Mouse (Mus musculus): Measurements from ENCODE around the gene Josd2. TPM values are rescaled to one million over a fixed set of nuclear protein-coding genes. Genes with fewer than 3 reads are reported as not detected.
A peak's percentile ranks its signal among the peaks of the same experiment; 100 is the strongest.

Gene Josd2
- polyA plus RNA-seq, 1 experiment from 2014 or later = 88.1 TPM

DNA sequence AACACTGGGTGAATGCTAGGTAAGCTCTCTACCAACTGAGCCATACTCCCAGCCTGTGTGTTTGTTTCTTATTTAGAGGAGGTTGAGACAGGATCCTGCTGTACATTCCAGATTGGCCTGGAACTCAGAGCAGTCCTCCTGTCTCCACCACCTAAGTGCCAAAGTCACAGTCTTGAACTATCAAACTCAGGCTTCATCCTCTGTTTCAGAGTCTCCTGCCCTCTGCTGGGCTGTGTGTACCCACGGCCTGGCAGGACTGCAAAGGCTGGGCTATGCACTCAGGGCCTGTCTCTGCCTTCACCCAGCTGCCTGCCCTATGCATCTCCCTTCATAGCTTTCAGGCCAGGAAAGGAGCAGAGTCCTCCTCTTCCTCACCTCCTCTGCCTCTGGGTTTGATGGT is 31.5 kb upstream of the Josd2 start:
- peaks cover 34% of the 10 kb centered on the region for H3K27me3 ChIP-seq (ENCODE audit: insufficient read depth, low read length)
- no peak for ATAC-seq (ENCODE audit: low FRiP score, low TSS enrichment)
- 11% methylated on average over 1 of the region's 1 CpGs for WGBS

DNA sequence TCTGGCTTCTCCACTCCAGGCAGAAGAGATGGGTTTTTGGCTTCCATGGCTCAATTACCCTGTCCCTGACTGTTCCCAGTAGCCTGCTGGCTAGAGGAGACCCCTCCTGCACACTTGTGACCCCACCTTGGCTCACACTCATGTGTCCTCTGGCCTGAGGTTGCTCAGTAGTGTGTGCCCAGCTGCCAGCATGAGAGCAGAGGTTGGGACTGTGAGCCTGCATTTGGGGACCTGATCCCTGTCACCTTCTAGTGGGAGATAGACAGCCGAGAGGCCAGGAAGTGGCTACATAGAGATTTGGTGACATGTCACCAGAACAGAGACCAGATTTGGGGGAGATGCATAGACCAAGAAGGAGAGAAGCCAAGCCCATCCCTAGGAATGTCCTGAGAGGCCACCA is 30.6 kb upstream of the Josd2 start:
- 84% methylated on average over 1 of the region's 1 CpGs for WGBS
- H3K27me3 ChIP-seq (ENCODE audit: insufficient read depth, low read length) = peaks cover 35% of the 10 kb centered on the region
- no peak overlapping the region for H3K4me3 ChIP-seq (ENCODE audit: low read length)
- H3K27ac ChIP-seq (ENCODE audit: low read length) = no peak overlapping the region
- H3K4me2 ChIP-seq (replicated peaks; ENCODE audit: low read depth, low read length) = no peak overlapping the region
- H3K9me3 ChIP-seq (ENCODE audit: low read length) = no peaks in the 10 kb centered on the region
- peaks cover 6% of the 10 kb centered on the region for H3K4me1 ChIP-seq (ENCODE audit: insufficient read depth, low read length)
- no peak overlapping the region for H3K9ac ChIP-seq (replicated peaks; ENCODE audit: low read length)
- no peak for ATAC-seq (ENCODE audit: low FRiP score, low TSS enrichment)
- no peaks in the 10 kb centered on the region for H3K36me3 ChIP-seq (ENCODE audit: insufficient read depth, low read length)

More for the DNA sequence above, 31.5 kb upstream of the Josd2 start:
- no peak overlapping the region for H3K4me3 ChIP-seq (ENCODE audit: low read length)
- no peaks in the 10 kb centered on the region for H3K9me3 ChIP-seq (ENCODE audit: low read length)
- no peaks in the 10 kb centered on the region for H3K36me3 ChIP-seq (ENCODE audit: insufficient read depth, low read length)
- H3K4me2 ChIP-seq (replicated peaks; ENCODE audit: low read depth, low read length) = no peak overlapping the region
- no peaks in the 10 kb centered on the region for H3K4me1 ChIP-seq (ENCODE audit: insufficient read depth, low read length)
- no peak overlapping the region for H3K9ac ChIP-seq (replicated peaks; ENCODE audit: low read length)
- H3K27ac ChIP-seq (ENCODE audit: low read length) = no peak overlapping the region

DNA sequence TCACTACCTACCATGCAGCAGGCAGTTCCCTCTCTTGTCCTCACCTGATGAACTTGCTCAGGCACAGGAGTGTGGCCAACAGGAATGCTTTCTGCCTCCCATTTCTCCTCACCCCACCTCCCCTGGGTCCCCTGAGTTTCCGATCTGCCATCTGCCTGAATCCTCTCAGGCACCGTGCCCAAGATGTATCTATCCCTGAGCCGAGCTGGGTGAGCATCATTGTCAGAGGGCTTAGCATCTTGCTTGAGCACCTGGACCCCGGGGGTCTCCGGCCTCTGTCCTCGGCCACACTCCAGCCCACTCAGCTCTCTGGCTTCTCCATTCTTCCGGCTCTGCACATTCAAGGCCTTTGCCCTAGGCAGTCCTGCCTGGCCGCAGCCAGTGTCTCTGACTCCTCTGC is 29.8 kb upstream of the Josd2 start:
- 69% methylated on average over 8 of the region's 8 CpGs for WGBS

DNA sequence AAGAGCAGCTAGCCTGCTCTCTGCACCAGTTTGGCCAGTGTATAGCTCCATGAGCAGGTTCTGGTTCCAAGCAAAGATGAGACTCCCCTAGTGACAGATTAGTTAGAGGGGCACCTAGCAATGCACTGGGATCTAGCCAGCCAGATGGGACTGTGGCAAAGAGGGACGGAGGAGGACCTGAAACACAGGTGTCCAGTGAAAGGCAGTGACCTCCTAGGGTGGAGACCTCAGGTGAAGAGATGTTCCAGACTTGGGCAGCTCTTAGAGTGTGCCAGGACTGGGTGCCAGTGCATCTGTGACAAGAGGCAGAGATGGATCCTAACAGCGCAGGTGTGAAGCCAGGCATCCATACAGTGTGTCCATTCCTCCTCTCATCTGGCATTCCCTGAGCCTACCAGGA is 28.1 kb upstream of the Josd2 start:
- Histone ChIP-seq H3K9me3 (ENCODE audit: low read length) (no peaks in the 10 kb centered on the region), H3K4me3 (ENCODE audit: low read length) (no peak overlapping the region), H3K9ac (replicated peaks; ENCODE audit: low read length) (no peak overlapping the region), H3K36me3 (ENCODE audit: insufficient read depth, low read length) (no peaks in the 10 kb centered on the region), H3K4me1 (ENCODE audit: insufficient read depth, low read length) (peaks cover 14% of the 10 kb centered on the region), H3K27ac (ENCODE audit: low read length) (no peak overlapping the region), H3K4me2 (replicated peaks; ENCODE audit: low read depth, low read length) (no peak overlapping the region), H3K27me3 (ENCODE audit: insufficient read depth, low read length) (peaks cover 60% of the 10 kb centered on the region)
- 70% methylated on average over 2 of the region's 2 CpGs for WGBS
- ATAC-seq (ENCODE audit: low FRiP score, low TSS enrichment) = no peak

More for the DNA sequence above, 29.8 kb upstream of the Josd2 start:
- no peak overlapping the region for H3K27ac ChIP-seq (ENCODE audit: low read length)
- no peak overlapping the region for H3K4me3 ChIP-seq (ENCODE audit: low read length)
- no peak overlapping the region for H3K4me2 ChIP-seq (replicated peaks; ENCODE audit: low read depth, low read length)
- no peak overlapping the region for H3K9ac ChIP-seq (replicated peaks; ENCODE audit: low read length)
- peaks cover 42% of the 10 kb centered on the region for H3K27me3 ChIP-seq (ENCODE audit: insufficient read depth, low read length)
- H3K9me3 ChIP-seq (ENCODE audit: low read length) = no peaks in the 10 kb centered on the region
- H3K36me3 ChIP-seq (ENCODE audit: insufficient read depth, low read length) = no peaks in the 10 kb centered on the region
- H3K4me1 ChIP-seq (ENCODE audit: insufficient read depth, low read length) = peaks cover 12% of the 10 kb centered on the region
- no peak for ATAC-seq (ENCODE audit: low FRiP score, low TSS enrichment)

DNA sequence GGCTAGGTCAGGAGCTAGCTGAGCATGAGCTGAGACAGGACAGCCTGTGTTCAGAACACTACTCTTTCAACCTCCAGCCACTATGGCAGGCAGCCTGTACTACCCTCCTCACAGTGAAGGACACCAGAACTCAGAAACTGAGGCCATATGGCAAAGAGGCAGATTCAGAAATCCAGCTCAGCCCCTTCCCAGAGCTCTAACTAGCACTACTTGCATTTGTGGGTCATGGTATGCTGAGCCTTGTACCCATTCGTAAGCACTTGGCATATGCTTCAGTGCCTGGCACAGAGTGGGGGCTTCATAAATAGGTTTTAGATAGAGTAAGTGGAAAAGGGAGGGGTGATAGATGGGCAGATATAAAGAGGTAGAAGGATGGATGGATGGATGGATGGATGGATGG is 27.3 kb upstream of the Josd2 start:
- no peak for ATAC-seq (ENCODE audit: low FRiP score, low TSS enrichment)
- H3K4me2 ChIP-seq (replicated peaks; ENCODE audit: low read depth, low read length) = no peak overlapping the region
- no peak overlapping the region for H3K27ac ChIP-seq (ENCODE audit: low read length)
- peaks cover 14% of the 10 kb centered on the region for H3K4me1 ChIP-seq (ENCODE audit: insufficient read depth, low read length)
- H3K36me3 ChIP-seq (ENCODE audit: insufficient read depth, low read length) = no peaks in the 10 kb centered on the region
- H3K4me3 ChIP-seq (ENCODE audit: low read length) = no peak overlapping the region
- H3K27me3 ChIP-seq (ENCODE audit: insufficient read depth, low read length) = peaks cover 65% of the 10 kb centered on the region
- no peaks in the 10 kb centered on the region for H3K9me3 ChIP-seq (ENCODE audit: low read length)
- 82% methylated on average over 1 of the region's 1 CpGs for WGBS
- no peak overlapping the region for H3K9ac ChIP-seq (replicated peaks; ENCODE audit: low read length)

DNA sequence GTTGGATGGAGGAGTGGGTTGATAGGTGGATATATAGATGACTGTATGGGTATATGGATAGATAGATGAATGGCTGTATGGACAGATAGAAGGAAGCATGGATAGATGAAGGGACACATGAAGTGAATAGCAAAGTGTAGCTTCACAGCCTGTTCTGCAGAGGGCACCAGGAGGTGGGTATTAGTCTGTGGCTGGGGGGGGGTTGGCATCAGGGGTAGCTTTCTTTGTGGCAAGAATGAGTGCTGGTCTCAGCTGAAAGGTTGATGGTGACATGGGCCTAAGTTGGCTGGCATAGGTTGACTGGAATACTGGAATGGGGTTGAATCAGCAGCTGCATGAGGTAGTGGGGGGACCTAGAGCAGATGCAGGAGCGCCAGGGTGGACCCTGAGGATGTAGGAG is 26.6 kb upstream of the Josd2 start:
- Histone ChIP-seq H3K4me1 (ENCODE audit: insufficient read depth, low read length) (peaks cover 14% of the 10 kb centered on the region), H3K4me2 (replicated peaks; ENCODE audit: low read depth, low read length) (no peak overlapping the region), H3K9me3 (ENCODE audit: low read length) (no peaks in the 10 kb centered on the region), H3K36me3 (ENCODE audit: insufficient read depth, low read length) (no peaks in the 10 kb centered on the region), H3K27me3 (ENCODE audit: insufficient read depth, low read length) (peaks cover 72% of the 10 kb centered on the region), H3K27ac (ENCODE audit: low read length) (no peak overlapping the region), H3K9ac (replicated peaks; ENCODE audit: low read length) (no peak overlapping the region), H3K4me3 (ENCODE audit: low read length) (no peak overlapping the region)
- no peak for ATAC-seq (ENCODE audit: low FRiP score, low TSS enrichment)
- 17% methylated on average over 1 of the region's 1 CpGs for WGBS

DNA sequence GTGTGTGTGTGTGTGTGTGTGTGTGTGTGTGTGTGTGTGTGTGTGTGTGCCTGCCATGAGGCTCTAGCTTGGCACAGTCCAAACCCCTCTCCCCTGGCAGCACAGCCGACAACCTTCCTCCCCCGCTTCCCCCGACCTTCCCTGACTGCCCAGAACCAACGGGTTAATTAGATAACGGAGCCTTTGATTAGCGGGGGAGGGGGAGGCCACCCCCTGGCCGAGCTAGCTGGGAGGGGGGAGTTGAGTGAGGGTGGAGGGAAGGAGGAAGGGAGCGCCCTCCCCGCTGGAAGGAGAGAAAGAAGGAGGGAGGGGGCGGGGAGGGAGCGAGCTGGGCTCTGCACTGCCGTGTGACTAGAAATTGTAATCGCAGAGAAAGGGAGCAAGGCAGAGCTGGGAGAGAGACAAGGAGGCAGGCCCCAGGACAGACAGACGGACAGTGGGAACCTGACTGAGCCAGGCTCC is 26.1 kb upstream of the Josd2 start:
- H3K27ac ChIP-seq (ENCODE audit: low read length) = no peak overlapping the region
- peaks cover 77% of the 10 kb centered on the region for H3K27me3 ChIP-seq (ENCODE audit: insufficient read depth, low read length)
- H3K9ac ChIP-seq (replicated peaks; ENCODE audit: low read length) = 0 out of 2 replicates have a peak overlapping the region, but pooled peaks have one; percentile 51
- peaks cover 14% of the 10 kb centered on the region for H3K4me1 ChIP-seq (ENCODE audit: insufficient read depth, low read length)
- H3K36me3 ChIP-seq (ENCODE audit: insufficient read depth, low read length) = no peaks in the 10 kb centered on the region
- ATAC-seq (ENCODE audit: low FRiP score, low TSS enrichment) = no peak
- WGBS = 1% methylated on average over 14 of the region's 14 CpGs
- peak overlapping the region; percentile 26 for H3K4me3 ChIP-seq (ENCODE audit: low read length)
- peak overlapping the region; percentile 48 for H3K4me2 ChIP-seq (replicated peaks; ENCODE audit: low read depth, low read length)
- H3K9me3 ChIP-seq (ENCODE audit: low read length) = no peaks in the 10 kb centered on the region

DNA sequence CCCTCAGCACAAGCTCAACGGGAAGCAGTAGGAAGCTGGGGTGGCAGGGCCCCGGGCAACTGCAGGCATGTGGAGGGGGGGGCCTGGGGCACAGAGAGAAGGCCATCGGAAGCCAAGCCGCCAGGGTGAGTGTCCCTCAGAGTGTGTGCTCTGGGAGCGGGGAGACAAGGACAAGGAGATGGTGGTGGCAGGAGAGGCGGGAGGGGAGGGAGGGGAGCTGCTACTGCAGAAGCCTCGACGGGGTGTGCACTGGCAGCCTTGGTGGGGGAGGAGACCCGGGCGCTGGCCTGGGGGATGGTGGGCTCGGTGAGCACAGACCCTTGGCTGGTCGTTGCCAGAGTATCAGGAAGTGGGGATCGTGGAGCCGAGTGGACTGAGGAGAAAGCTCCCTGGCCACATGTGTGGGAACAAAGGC is 25.4 kb upstream of the Josd2 start:
- 2% methylated on average over 13 of the region's 14 CpGs for WGBS
- ATAC-seq (ENCODE audit: low FRiP score, low TSS enrichment) = no peak
- Histone ChIP-seq H3K9ac (replicated peaks; ENCODE audit: low read length) (peak overlapping the region; percentile 54; the same call in 1 of the 2 replicates), H3K4me3 (ENCODE audit: low read length) (peak overlapping the region; percentile 26), H3K4me2 (replicated peaks; ENCODE audit: low read depth, low read length) (peak overlapping the region; percentile 48), H3K27ac (ENCODE audit: low read length) (no peak overlapping the region), H3K9me3 (ENCODE audit: low read length) (no peaks in the 10 kb centered on the region), H3K4me1 (ENCODE audit: insufficient read depth, low read length) (peaks cover 14% of the 10 kb centered on the region), H3K36me3 (ENCODE audit: insufficient read depth, low read length) (no peaks in the 10 kb centered on the region), H3K27me3 (ENCODE audit: insufficient read depth, low read length) (peaks cover 75% of the 10 kb centered on the region)

DNA sequence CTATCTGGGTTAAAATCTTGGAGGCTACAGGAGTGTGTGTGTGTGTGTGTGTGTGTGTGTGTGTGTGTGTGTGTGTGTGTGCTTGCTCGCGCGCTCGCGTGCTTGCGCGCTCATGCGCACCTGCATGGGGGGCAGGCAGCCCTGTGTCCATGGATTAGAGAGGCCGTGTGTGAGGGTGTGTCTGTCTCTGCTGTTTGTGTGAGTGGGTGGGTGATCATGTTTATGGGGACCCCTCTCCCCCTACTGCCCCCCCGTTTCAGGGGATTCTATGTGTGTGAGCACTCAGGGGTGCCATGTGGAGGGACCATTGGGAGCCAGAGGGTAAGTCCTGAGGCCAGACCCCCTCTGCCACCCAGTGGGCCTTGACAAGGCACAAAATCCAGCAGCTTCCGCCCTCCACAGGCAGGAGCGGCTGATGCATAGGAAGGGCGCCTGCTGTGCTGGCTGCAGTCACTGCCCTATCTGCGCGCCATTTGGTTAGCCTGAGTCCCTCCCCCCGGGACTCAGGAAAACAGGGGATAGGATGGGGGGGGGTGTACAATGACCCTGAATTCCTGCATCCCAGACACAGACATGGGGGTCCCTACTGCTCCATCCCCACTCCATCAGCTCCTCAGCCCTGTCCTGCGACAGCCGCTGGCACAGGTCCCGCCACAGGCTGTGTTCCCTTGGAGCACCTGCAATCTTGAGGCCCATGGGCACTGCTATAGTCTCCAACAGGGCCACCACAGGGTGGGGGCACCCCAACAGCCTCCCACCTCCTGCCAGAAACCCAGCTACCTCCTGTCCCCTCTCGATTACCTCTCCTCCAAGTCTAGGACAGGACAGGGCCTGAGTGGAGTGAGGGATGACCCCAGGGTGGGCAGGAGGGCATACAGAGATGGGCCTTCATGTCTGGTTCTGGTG is 24.3 kb upstream of the Josd2 start:
- H3K9ac ChIP-seq (replicated peaks; ENCODE audit: low read length) = 0 out of 2 replicates have a peak overlapping the region, but pooled peaks have one; percentile 16
- WGBS = 7% methylated on average over 20 of the region's 20 CpGs
- ATAC-seq (ENCODE audit: low FRiP score, low TSS enrichment) = peak; percentile 40; the same call in 1 of the 2 replicates

More for the DNA sequence above, 24.3 kb upstream of the Josd2 start:
- Histone ChIP-seq H3K4me3 (ENCODE audit: low read length) (peak overlapping the region; percentile 26; the same call in 1 of the 2 replicates), H3K9me3 (ENCODE audit: low read length) (no peaks in the 10 kb centered on the region), H3K4me1 (ENCODE audit: insufficient read depth, low read length) (peaks cover 14% of the 10 kb centered on the region), H3K4me2 (replicated peaks; ENCODE audit: low read depth, low read length) (peak overlapping the region; percentile 48; the same call in 1 of the 2 replicates), H3K36me3 (ENCODE audit: insufficient read depth, low read length) (no peaks in the 10 kb centered on the region), H3K27ac (ENCODE audit: low read length) (no peak overlapping the region), H3K27me3 (ENCODE audit: insufficient read depth, low read length) (peaks cover 75% of the 10 kb centered on the region)
